In genomic region chr7:112351541-112351940, GRCm38 (mm10) we compare ENCODE assay signal across 18 mouse cellular contexts.
DNase-seq lines count a peak whose midpoint lies in the region; ATAC-seq and TF ChIP-seq lines count a peak whose summit lies in the region.
"Had no signal": no experiment of that assay in that cellular context is flagged by ENCODE, and none has a peak within 500 bp of the region (broad histone marks: within the 10 kb centered on the region; RNA-seq: fewer than 3 reads in every experiment).

No protein-coding gene starts in this region.

- no peak overlapping the region for H3K4me3 ChIP-seq in heart, postnatal 0 days (ENCODE audit: low read depth, low read length)
- H3K4me3 ChIP-seq in limb, embryonic 11.5 days (ENCODE audit: low read depth, low read length), result no peak overlapping the region
- H3K4me3 ChIP-seq: forebrain, embryonic 13.5 days; liver, embryonic 12.5 days; midbrain, embryonic 12.5 days; myocyte had no signal

- H3K36me3 ChIP-seq in heart, postnatal 0 days (replicated peaks; ENCODE audit: control insufficient read depth, insufficient read depth, low read length), result peaks cover 84% of the 10 kb centered on the region
- no peaks in the 10 kb centered on the region for H3K36me3 ChIP-seq in limb, embryonic 11.5 days (ENCODE audit: control insufficient read depth, insufficient read depth, low read length)
- H3K36me3 ChIP-seq: liver, embryonic 12.5 days; midbrain, embryonic 12.5 days had no signal

- H3K9ac ChIP-seq in heart, postnatal 0 days (replicated peaks; ENCODE audit: low read depth, low read length), result no peak overlapping the region
- no peak overlapping the region for H3K9ac ChIP-seq in limb, embryonic 11.5 days (ENCODE audit: low read length)
- H3K9ac ChIP-seq: forebrain, embryonic 13.5 days; liver, embryonic 12.5 days; midbrain, embryonic 12.5 days had no signal

- no peaks in the 10 kb centered on the region for H3K9me3 ChIP-seq in heart, postnatal 0 days (replicated peaks; ENCODE audit: control insufficient read depth, low read length)
- no peaks in the 10 kb centered on the region for H3K9me3 ChIP-seq in limb, embryonic 11.5 days (ENCODE audit: control insufficient read depth, low read length)
- H3K9me3 ChIP-seq: forebrain, embryonic 13.5 days; liver, embryonic 12.5 days; midbrain, embryonic 12.5 days had no signal

- 78% methylated on average over 3 of the region's 3 CpGs for WGBS in heart, postnatal 0 days
- WGBS in limb, embryonic 11.5 days, result 17% methylated on average over 3 of the region's 3 CpGs

- peaks cover 17% of the 10 kb centered on the region for H3K4me1 ChIP-seq in heart, postnatal 0 days (ENCODE audit: control insufficient read depth, insufficient read depth)
- peaks cover 31% of the 10 kb centered on the region for H3K4me1 ChIP-seq in limb, embryonic 11.5 days (ENCODE audit: control insufficient read depth, insufficient read depth, low read length)
- H3K4me1 ChIP-seq: liver, embryonic 12.5 days had no signal

- no peak for DNase-seq in heart, postnatal 0 days (ENCODE audit: low spot score)
- DNase-seq in heart, postnatal 14 days, result no peak
- DNase-seq in adipocyte (ENCODE audit: low spot score), result peak; percentile 31
- DNase-seq in embryo, embryonic 11.5 days (ENCODE audit: low read depth, low spot score), result peak; percentile 56
- peak; percentile 86 for DNase-seq in limb, embryonic 11.5 days (ENCODE audit: low spot score)
- DNase-seq in right cerebral cortex, adult 2 months (ENCODE audit: low spot score in 2 of 2), result no peak
- no peak for DNase-seq in lung, postnatal 14 days
- no peak for DNase-seq in thymus, postnatal 4 days
- DNase-seq: cerebellum, adult 18-20 months; gastrocnemius, postnatal 14 days; thymus, adult 2 months had no signal

- no peak for TF ChIP-seq EP300 in heart, postnatal 0 days (IDR thresholded peaks at IDR 0.05; ENCODE audit: low read depth)

- no peak overlapping the region for H3K4me2 ChIP-seq in heart, postnatal 0 days (ENCODE audit: low read depth, low read length)
- H3K4me2 ChIP-seq in limb, embryonic 11.5 days (ENCODE audit: low read depth, severe bottlenecking), result 0 out of 2 replicates have a peak overlapping the region, but pooled peaks have one; percentile 8
- H3K4me2 ChIP-seq: forebrain, embryonic 13.5 days; liver, embryonic 12.5 days; midbrain, embryonic 12.5 days had no signal

- H3K27ac ChIP-seq in heart, postnatal 0 days (ENCODE audit: low read depth), result 0 out of 2 replicates have a peak overlapping the region, but pooled peaks have one; percentile 7
- peak overlapping the region; percentile 79; the same call in 1 of the 2 replicates for H3K27ac ChIP-seq in limb, embryonic 11.5 days (replicated peaks; ENCODE audit: low read depth, low read length)
- H3K27ac ChIP-seq: forebrain, embryonic 13.5 days; liver, embryonic 12.5 days; midbrain, embryonic 12.5 days had no signal

- TF ChIP-seq CTCF in heart, postnatal 0 days (IDR thresholded peaks at IDR 0.05; ENCODE audit: low read depth), result no peak

- H3K27me3 ChIP-seq in heart, postnatal 0 days (ENCODE audit: control insufficient read depth, insufficient read depth, low read length), result no peaks in the 10 kb centered on the region
- H3K27me3 ChIP-seq in limb, embryonic 11.5 days (ENCODE audit: control insufficient read depth, insufficient read depth, low read length), result no peaks in the 10 kb centered on the region
- H3K27me3 ChIP-seq: forebrain, embryonic 13.5 days; liver, embryonic 12.5 days; midbrain, embryonic 12.5 days had no signal

- ATAC-seq in heart, postnatal 0 days (ENCODE audit: insufficient read depth, low read depth), result no peak
- ATAC-seq in limb, embryonic 11.5 days (ENCODE audit: insufficient number of reproducible peaks, low FRiP score, low TSS enrichment, low read depth), result peak; percentile 71; the same call in 1 of the 2 replicates
- ATAC-seq: activated CD4-positive, CD25-positive, alpha-beta regulatory T cell, adult 4 months; forebrain, embryonic 13.5 days; intestine, postnatal 0 days; liver, embryonic 12.5 days; lung, postnatal 0 days had no signal

- intact Hi-C loops in heart, postnatal 14 days (cut with DNase I), result no loop called here

Comparison
In these comparisons a context has a peak if more than half of its experiments do, and no peak if none do; other contexts are left out.
1. DNase-seq: peak in adipocyte (single experiment), embryo, embryonic 11.5 days (single experiment) and limb, embryonic 11.5 days (single experiment); none in heart, postnatal 0 days (single experiment), heart, postnatal 14 days (0 of 2), right cerebral cortex, adult 2 months (0 of 2), lung, postnatal 14 days (single experiment) and thymus, postnatal 4 days (single experiment).